Mouse (Mus musculus) liver, embryonic 12.5 days (tissue): ENCODE results near the gene Ino80b. TPM values are rescaled to one million over a fixed set of nuclear protein-coding genes. Genes with fewer than 3 reads are reported as not detected.

Source experiments
- ATAC-seq: fragments of 200-750 bp; cut with Nextera tagmentation; 2 replicates; pipeline ENCODE4 v1.8.0; 2017; ENCODE audit warnings: moderate number of reproducible peaks, mild to moderate bottlenecking, moderate library complexity
- H3K27ac ChIP-seq: fragments of 300-500 bp; sonication (generic); 2 replicates; pipeline ENCODE4 v1.5.1; 2016; ENCODE audit warnings: mild to moderate bottlenecking
- H3K27me3 ChIP-seq: fragments of 300-500 bp; sonication (generic); replicated peaks from 2 replicates; pipeline ENCODE4 v1.6.1; 2016; ENCODE audit warnings: mild to moderate bottlenecking, moderate library complexity
- H3K36me3 ChIP-seq: fragments of 300-500 bp; sonication (generic); 2 replicates; pipeline ENCODE4 v1.6.1; 2016; ENCODE audit warnings: mild to moderate bottlenecking, moderate library complexity
- H3K4me1 ChIP-seq: fragments of 300-500 bp; sonication (generic); 2 replicates; pipeline ENCODE4 v1.6.1; 2016
- H3K4me2 ChIP-seq: fragments of 300-500 bp; sonication (generic); 2 replicates; pipeline ENCODE4 v1.6.1; 2016; ENCODE audit warnings: mild to moderate bottlenecking, moderate library complexity
- H3K4me3 ChIP-seq: fragments of 300-500 bp; sonication (generic); 2 replicates; pipeline ENCODE4 v1.5.1; 2016; ENCODE audit warnings: mild to moderate bottlenecking, moderate library complexity
- H3K9ac ChIP-seq: fragments of 300-500 bp; sonication (generic); 2 replicates; pipeline ENCODE4 v1.6.1; 2016; ENCODE audit warnings: mild to moderate bottlenecking, moderate library complexity
- H3K9me3 ChIP-seq: fragments of 300-500 bp; sonication (generic); replicated peaks from 2 replicates; pipeline ENCODE4 v1.6.1; 2016; ENCODE audit warnings: mild to moderate bottlenecking, moderate library complexity
- WGBS: fragments of 180-500 bp; shearing (Covaris S2); methylation state at CpG from one replicate; pipeline ENCODE4 v1.1.7; 2016; ENCODE audit not compliant: insufficient replicate concordance; 5-methylcytosine and 5-hydroxymethylcytosine counted together
- polyA plus RNA-seq: library from polyadenylated mRNA; unstranded; fragments of >200 nt; fragmentation: Nextera tagmentation; extraction: Ambion mirVana; gene quantifications from 2 replicates; pipeline ENCODE4 v1.2.1, GENCODE M21; 2016

Gene Ino80b
- polyA plus RNA-seq, 1 experiment from 2014 or later: 12.1 TPM

- no peak overlapping the region for H3K27ac ChIP-seq
- no peaks in the 10 kb centered on the region for H3K36me3 ChIP-seq
- no peaks in the 10 kb centered on the region for H3K9me3 ChIP-seq
- WGBS: 19% methylated on average over 6 of the region's 6 CpGs
- no peak overlapping the region for H3K4me3 ChIP-seq
- no peaks in the 10 kb centered on the region; the same call in 1 of the 2 replicates for H3K4me1 ChIP-seq
- no peak overlapping the region for H3K9ac ChIP-seq
- no peak overlapping the region for H3K4me2 ChIP-seq
- no peak for ATAC-seq
- peaks cover 80% of the 10 kb centered on the region for H3K27me3 ChIP-seq
Observed at GRCm38 (mm10) chr6:83092416-83093127, 32.7 kb downstream of the Ino80b start.

- 16% methylated on average over 9 of the region's 9 CpGs for WGBS
- no peaks in the 10 kb centered on the region for H3K9me3 ChIP-seq
- H3K4me1 ChIP-seq: peaks cover 15% of the 10 kb centered on the region; the same call in 1 of the 2 replicates
- peak overlapping the region; percentile 29 for H3K4me3 ChIP-seq
- no peak overlapping the region for H3K9ac ChIP-seq
- peak overlapping the region; percentile 56 for H3K4me2 ChIP-seq
- H3K27ac ChIP-seq: no peak overlapping the region
- H3K36me3 ChIP-seq: no peaks in the 10 kb centered on the region
- no peak for ATAC-seq
- peaks cover 98% of the 10 kb centered on the region for H3K27me3 ChIP-seq
Observed at GRCm38 (mm10) chr6:83087926-83088260, 37.3 kb downstream of the Ino80b start.

- no peak overlapping the region for H3K27ac ChIP-seq
- H3K4me1 ChIP-seq: peaks cover 15% of the 10 kb centered on the region; the same call in 1 of the 2 replicates
- H3K4me2 ChIP-seq: peak overlapping the region; percentile 56
- peaks cover 98% of the 10 kb centered on the region for H3K27me3 ChIP-seq
- ATAC-seq: no peak
- H3K36me3 ChIP-seq: peaks cover 4% of the 10 kb centered on the region
- 3% methylated on average over 47 of the region's 47 CpGs for WGBS
- no peak overlapping the region for H3K9ac ChIP-seq
- no peaks in the 10 kb centered on the region for H3K9me3 ChIP-seq
- H3K4me3 ChIP-seq: peak overlapping the region; percentile 29
Observed at GRCm38 (mm10) chr6:83087205-83087925, 37.9 kb downstream of the Ino80b start.

- Histone ChIP-seq H3K9ac (no peak within 1 kb of the TSS), H3K27me3 (peaks cover 95% of the 10 kb centered on the region), H3K4me3 (peak within 1 kb of the TSS; percentile 29), H3K36me3 (peaks cover 12% of the 10 kb centered on the region), H3K4me1 (peaks cover 15% of the 10 kb centered on the region; the same call in 1 of the 2 replicates), H3K9me3 (no peaks in the 10 kb centered on the region), H3K4me2 (peak within 1 kb of the TSS; percentile 56), H3K27ac (no peak within 1 kb of the TSS)
- ATAC-seq: 0 out of 2 replicates have a peak, but pooled peaks have one; percentile 30
- 2% methylated on average over 35 of the region's 42 CpGs for WGBS
Observed at GRCm38 (mm10) chr6:83086121-83087035, 38.9 kb downstream of the Ino80b start, which contains the start of gene Lbx2. Gene Lbx2 (plus strand): TSS chr6:83086367.

- H3K4me2 ChIP-seq: no peak overlapping the region
- H3K36me3 ChIP-seq: peaks cover 31% of the 10 kb centered on the region
- whole genome bisulfite sequencing: 22% methylated on average over 6 of the region's 6 CpGs
- H3K4me3 ChIP-seq: no peak overlapping the region
- no peak overlapping the region for H3K9ac ChIP-seq
- peaks cover 28% of the 10 kb centered on the region for H3K4me1 ChIP-seq
- no peak overlapping the region for H3K27ac ChIP-seq
- H3K9me3 ChIP-seq: no peaks in the 10 kb centered on the region
- H3K27me3 ChIP-seq: peaks cover 77% of the 10 kb centered on the region
- no peak for ATAC-seq
Observed at GRCm38 (mm10) chr6:83084477-83084876, 40.8 kb downstream of the Ino80b start.

- peaks cover 32% of the 10 kb centered on the region for H3K36me3 ChIP-seq
- H3K9ac ChIP-seq: no peak overlapping the region
- 25% methylated on average over 5 of the region's 5 CpGs for WGBS
- no peaks in the 10 kb centered on the region for H3K9me3 ChIP-seq
- peaks cover 36% of the 10 kb centered on the region for H3K4me1 ChIP-seq
- H3K27ac ChIP-seq: no peak overlapping the region
- peaks cover 67% of the 10 kb centered on the region for H3K27me3 ChIP-seq
- no peak overlapping the region for H3K4me2 ChIP-seq
- ATAC-seq: no peak
- no peak overlapping the region for H3K4me3 ChIP-seq
Observed at GRCm38 (mm10) chr6:83083497-83083896, 41.7 kb downstream of the Ino80b start.

- Histone ChIP-seq H3K9me3 (no peaks in the 10 kb centered on the region), H3K4me2 (no peak overlapping the region), H3K9ac (no peak overlapping the region), H3K27ac (no peak overlapping the region), H3K4me1 (peaks cover 27% of the 10 kb centered on the region), H3K36me3 (peaks cover 32% of the 10 kb centered on the region), H3K4me3 (no peak overlapping the region), H3K27me3 (peaks cover 58% of the 10 kb centered on the region)
- ATAC-seq: no peak
- 83% methylated on average over 5 of the region's 5 CpGs for WGBS
Observed at GRCm38 (mm10) chr6:83080210-83080609, 45.0 kb downstream of the Ino80b start.

GRCm38 (mm10) chr6:83078324-83078858 is 46.8 kb downstream of the Ino80b start:
- Histone ChIP-seq H3K36me3 (peaks cover 32% of the 10 kb centered on the region), H3K4me1 (peaks cover 27% of the 10 kb centered on the region), H3K4me3 (peak overlapping the region; percentile 78), H3K27ac (peak overlapping the region; percentile 85), H3K4me2 (peak overlapping the region; percentile 83), H3K9me3 (no peaks in the 10 kb centered on the region), H3K9ac (peak overlapping the region; percentile 78), H3K27me3 (peaks cover 58% of the 10 kb centered on the region)
- peak; percentile 90 for ATAC-seq
- WGBS: under 1% methylated on average over 46 of the region's 46 CpGs

GRCm38 (mm10) chr6:83077630-83078323 is 47.5 kb downstream of the Ino80b start, which contains the start of gene Pcgf1:
Gene Pcgf1 (plus strand): TSS chr6:83077869.
- peak within 1 kb of the TSS; percentile 85 for H3K27ac ChIP-seq
- peak within 1 kb of the TSS; percentile 83 for H3K4me2 ChIP-seq
- H3K4me3 ChIP-seq: peak within 1 kb of the TSS; percentile 78
- peak within 1 kb of the TSS; percentile 78 for H3K9ac ChIP-seq
- H3K27me3 ChIP-seq: peaks cover 58% of the 10 kb centered on the region
- peak; percentile 56 for ATAC-seq
- H3K9me3 ChIP-seq: no peaks in the 10 kb centered on the region
- peaks cover 32% of the 10 kb centered on the region for H3K36me3 ChIP-seq
- WGBS: under 1% methylated on average over 54 of the region's 54 CpGs
- H3K4me1 ChIP-seq: peaks cover 27% of the 10 kb centered on the region

GRCm38 (mm10) chr6:83074979-83075378 is 50.3 kb downstream of the Ino80b start:
- Histone ChIP-seq H3K9ac (no peak overlapping the region), H3K27ac (no peak overlapping the region), H3K9me3 (no peaks in the 10 kb centered on the region), H3K4me2 (no peak overlapping the region), H3K27me3 (peaks cover 76% of the 10 kb centered on the region), H3K36me3 (peaks cover 6% of the 10 kb centered on the region), H3K4me1 (peaks cover 35% of the 10 kb centered on the region), H3K4me3 (no peak overlapping the region)
- WGBS: 23% methylated on average over 2 of the region's 2 CpGs
- ATAC-seq: no peak
